Mouse (Mus musculus) monocyte, adult 5-6 weeks (primary cell): ENCODE results near the gene Csrnp2. TPM values are rescaled to one million over a fixed set of nuclear protein-coding genes. Genes with fewer than 3 reads are reported as not detected.
"Not testable (repeated sequence)": the region's sequence is repeated elsewhere in the genome, so short reads cannot be mapped to it uniquely, and the experiment has no call there.

Experiments
- ATAC-seq: fragments of 153-309, 156-312 bp; replicated peaks from 2 replicates; pipeline ENCODE4 v1.8.0; 2017; ENCODE audit warnings: mild to moderate bottlenecking; ENCODE audit not compliant: low TSS enrichment, insufficient number of reproducible peaks, severe bottlenecking, poor library complexity, low FRiP score
- total RNA-seq: library from RNA; stranded (forward); fragments of 200-1000, 200-491, 200-594 nt; gene quantifications from 3 replicates; pipeline ENCODE4 v1.2.3, GENCODE M21; 2017

Gene Csrnp2
- 3.4 to 4.2 TPM (median 3.6 TPM) in 3 replicates for total RNA-seq

GRCm38 (mm10) chr15:100495102-100495501 lies at the start of gene Csrnp2:
Gene Csrnp2 (minus strand): TSS chr15:100495488.
- peak; percentile 81 for ATAC-seq

GRCm38 (mm10) chr15:100543651-100544030 lies 48.4 kb upstream of the Csrnp2 start:
- ATAC-seq = not testable (repeated sequence)

GRCm38 (mm10) chr15:100542876-100543650 lies 47.8 kb upstream of the Csrnp2 start:
- ATAC-seq = not testable (repeated sequence)

DNA sequence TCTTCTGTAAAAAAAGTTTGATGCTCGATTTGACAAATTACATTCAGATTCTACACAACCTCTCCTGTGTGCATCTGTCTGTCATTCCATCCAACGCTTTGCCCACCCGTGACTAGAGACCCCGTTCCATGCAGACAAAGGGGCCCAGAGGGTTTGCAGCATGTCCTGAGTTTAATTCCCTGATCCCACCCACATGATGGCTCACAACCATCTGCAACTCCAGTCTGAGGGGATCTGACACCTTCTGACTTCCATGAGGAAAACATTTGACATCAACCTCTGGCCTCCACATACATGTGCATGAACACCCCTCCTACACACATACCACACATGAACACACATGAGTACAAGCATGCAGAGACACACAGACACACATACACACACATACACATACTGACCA lies 46.1 kb upstream of the Csrnp2 start:
- no peak for ATAC-seq

DNA sequence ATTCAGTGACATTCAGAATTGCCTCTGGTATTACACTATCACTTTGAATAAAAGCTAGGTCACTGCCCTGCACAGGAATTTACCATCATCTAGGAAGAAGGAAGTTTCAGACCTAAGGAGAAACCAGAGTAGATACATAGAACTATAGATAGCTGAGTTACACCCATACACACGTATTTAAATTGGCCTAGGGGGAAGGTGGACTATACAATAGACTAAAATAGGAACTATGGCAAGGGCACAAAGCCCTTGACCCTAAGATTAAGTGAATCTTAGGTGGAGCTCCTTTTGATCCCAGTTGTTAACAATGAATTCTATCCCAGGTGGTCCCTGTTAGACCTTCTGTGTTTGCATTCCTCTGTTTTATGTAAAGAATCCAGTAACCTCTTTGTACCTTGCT lies 45.7 kb upstream of the Csrnp2 start:
- ATAC-seq = not testable (repeated sequence)

- no peak for ATAC-seq
Measured at GRCm38 (mm10) chr15:100539411-100539810, 44.1 kb upstream of the Csrnp2 start.

- peak; percentile 59; the same call in 1 of the 2 replicates for ATAC-seq
Measured at GRCm38 (mm10) chr15:100537913-100538312, 42.6 kb upstream of the Csrnp2 start.

GRCm38 (mm10) chr15:100527900-100528299 lies 32.6 kb upstream of the Csrnp2 start:
- ATAC-seq = no peak

DNA sequence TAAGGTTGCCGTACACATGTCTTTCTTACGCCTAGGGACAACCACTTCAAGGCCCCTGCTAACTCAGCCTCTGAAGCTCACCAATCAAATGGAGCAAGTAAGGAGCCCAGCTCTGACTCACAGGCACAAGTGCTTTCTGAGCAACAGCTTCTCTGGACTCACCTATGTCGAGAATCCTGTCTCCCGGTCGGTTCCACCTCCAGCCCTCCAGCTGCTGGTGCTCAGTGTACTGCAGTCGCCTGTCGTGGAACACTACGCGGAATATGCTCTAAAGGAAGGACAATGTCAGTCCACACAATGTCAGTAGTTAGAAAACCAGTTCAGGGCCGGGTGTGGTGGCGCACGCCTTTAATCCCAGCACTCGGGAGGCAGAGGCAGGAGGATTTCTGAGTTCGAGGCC lies 30.1 kb upstream of the Csrnp2 start:
- ATAC-seq = no peak

DNA sequence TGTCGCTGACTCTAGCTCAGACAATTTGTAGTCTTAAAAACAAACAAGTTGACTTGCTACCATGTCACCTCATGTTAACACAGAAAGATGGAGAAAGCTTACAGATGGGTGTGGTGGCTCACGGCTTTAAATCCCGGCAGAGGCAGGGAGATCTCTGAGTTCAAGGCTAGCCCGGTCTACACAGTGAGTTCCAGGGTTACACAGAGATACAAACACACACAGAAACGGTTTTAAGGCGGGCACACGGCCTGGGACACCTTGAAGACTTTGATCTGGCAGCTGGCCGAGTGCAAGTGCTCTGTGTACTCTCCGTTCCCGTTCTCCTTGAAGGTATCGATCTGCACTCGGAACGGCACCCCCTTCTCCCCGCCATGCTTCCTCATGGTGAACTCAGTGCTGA lies 25.0 kb upstream of the Csrnp2 start:
- no peak for ATAC-seq

DNA sequence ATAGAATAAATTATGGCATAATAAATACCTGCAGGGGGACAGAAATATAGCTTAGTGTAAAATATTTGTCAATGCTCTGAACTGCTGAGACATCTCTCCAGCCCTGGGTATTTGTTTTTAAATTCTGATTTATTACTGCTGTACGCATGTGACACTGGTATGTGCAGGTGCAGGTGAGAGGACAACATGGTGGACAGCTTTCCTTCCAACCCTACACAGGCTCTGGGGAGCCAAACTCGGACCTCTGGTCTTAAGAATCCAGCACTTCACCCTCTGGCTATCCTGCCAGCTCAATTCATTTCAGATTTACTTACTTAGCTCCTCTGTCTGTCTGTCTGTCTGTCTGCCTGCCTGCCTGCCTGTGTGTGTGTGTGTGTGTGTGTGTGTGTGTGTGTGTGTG lies 19.8 kb upstream of the Csrnp2 start:
- no peak for ATAC-seq

DNA sequence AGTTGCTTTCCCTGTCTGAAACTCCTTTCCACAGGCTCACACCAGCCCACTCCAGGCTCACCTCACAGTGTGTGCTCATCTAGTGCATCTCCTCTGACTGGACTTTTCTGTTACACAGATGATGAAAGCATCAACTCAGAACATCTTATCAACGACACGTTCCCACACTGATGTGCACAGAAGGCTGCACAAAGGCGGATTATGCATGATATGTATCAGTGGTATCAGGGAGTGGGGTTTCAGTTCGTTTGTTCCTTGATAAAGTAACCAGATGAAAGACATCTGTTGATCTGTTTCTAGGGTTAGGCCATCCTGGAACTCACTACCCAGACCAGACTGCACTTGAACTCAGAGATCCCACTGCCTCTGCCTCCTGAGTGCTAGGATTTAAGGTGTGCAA lies 18.1 kb upstream of the Csrnp2 start:
- ATAC-seq = no peak

GRCm38 (mm10) chr15:100510072-100510471 lies 14.8 kb upstream of the Csrnp2 start:
- ATAC-seq = no peak

GRCm38 (mm10) chr15:100508454-100509167 lies 13.3 kb upstream of the Csrnp2 start:
- ATAC-seq = no peak

DNA sequence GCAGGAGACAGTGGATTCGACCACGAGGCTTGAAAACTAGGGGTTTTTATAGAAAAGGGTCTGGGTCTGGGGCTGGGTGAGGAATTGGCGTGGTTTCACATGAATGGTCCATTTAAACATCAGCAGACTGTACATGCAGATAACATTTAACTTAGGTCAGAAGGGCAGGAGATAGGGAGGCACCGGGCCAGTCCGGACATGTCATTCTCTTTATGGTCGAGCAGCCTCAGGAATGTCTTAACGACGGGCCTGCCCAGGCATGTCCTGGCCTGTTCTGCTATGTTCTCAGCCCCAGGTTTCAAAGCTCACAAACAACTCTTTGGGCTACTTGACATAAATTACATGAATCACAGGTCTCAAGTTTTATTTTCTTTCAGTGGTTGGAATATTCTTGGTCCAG lies 4.2 kb upstream of the Csrnp2 start:
- ATAC-seq = not testable (repeated sequence)

DNA sequence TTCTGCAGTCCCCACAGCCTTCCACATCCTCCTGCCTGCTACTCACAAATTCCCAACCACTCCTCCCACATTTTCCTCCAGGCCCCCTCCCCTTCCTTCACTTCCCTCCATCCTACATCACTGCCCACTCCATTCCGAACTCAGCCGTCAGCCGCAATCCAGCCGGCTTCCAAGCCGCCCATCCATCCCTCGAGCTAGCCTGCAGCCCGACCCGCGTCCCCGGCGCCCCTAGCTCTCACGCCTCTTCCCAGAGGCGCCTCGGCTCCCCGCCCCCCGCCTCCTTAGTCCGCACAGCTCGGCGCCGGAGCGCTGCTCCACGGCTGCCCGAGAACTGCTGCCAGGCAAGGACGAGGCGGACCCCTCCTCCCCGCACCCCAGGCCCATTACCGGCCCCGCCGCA lies 641 bp downstream of the Csrnp2 start:
- no peak; the same call in 1 of the 2 replicates for ATAC-seq

DNA sequence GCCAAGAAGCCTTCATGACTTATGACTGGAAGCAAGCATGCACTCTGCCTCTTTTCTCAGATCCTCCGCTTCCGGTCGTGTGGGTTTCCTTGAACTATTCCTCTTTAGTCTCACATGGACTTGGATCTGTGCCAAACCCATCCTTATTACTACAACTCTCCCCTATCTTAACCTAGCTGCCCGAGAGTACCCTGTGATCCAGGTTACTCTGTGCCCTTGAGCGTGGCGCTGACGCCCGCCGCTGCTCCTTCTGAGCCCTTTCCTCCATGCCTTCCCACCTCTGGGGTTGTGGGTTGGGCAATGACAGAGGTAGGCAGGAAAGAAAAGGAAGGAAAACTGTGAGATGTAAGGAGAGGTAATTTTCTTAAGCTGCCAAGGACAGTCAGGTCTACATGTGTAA lies 3.3 kb downstream of the Csrnp2 start:
- ATAC-seq = no peak

DNA sequence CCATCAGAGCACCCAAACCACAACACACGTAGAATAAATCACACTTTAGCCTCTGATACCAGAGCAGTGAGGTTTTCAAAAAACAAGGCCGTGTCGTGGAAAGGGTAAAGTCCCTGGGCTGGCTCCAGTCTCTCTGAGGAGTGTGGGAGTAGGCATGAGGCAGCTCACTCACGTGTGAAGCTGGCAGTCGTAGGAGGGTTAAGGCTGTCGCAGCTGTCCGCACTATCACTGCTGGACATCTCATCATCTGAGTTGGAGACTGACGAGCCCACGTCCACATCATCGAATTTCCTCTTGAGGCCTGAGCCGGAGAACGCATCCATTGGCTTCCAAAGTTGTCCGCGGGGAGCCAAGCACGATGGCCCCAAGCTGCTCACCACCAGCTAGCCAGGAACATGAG lies 6.0 kb downstream of the Csrnp2 start:
- no peak for ATAC-seq

GRCm38 (mm10) chr15:100488297-100488696 lies 7.0 kb downstream of the Csrnp2 start:
- not testable (repeated sequence) for ATAC-seq

- ATAC-seq = no peak
Measured at GRCm38 (mm10) chr15:100487050-100487449, 8.2 kb downstream of the Csrnp2 start.
